Mouse (Mus musculus): ENCODE results near the gene Sgpl1. TPM values are rescaled to one million over a fixed set of nuclear protein-coding genes. Genes with fewer than 3 reads are reported as not detected.
A peak's percentile ranks its signal among the peaks of the same experiment; 100 is the strongest.

Sgpl1 gene
- total RNA-seq, 1 experiment: 103 TPM

DNA sequence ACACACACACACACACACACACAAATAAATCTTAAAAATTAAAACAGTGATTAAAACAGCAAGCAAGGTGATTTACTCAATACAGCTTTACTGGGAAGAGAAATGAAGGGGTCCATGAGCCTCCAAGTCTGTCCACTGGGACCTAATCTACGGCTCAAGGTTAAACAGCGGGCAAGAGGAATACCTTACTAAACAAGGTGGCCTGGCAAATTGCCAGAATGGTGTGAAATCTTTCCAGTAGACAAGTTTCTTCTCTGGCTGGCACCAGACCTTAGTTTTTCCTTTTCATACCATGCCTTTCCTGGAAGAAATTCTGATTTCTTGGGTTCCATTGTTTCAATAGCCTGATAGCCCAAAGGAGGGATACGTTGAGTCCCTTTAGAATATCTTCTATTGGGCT is 59.0 kb downstream of the Sgpl1 start:
- Histone ChIP-seq H3K36me3 (ENCODE audit: control insufficient read depth, insufficient read depth, low read length, poor library complexity, severe bottlenecking) (no peaks in the 10 kb centered on the region), H3K9ac (ENCODE audit: insufficient read depth, low read depth, low read length, poor library complexity, severe bottlenecking) (no peak overlapping the region), H3K9me3 (ENCODE audit: control insufficient read depth, insufficient read depth, low read depth, low read length) (no peaks in the 10 kb centered on the region), H3K4me1 (ENCODE audit: control insufficient read depth in 2 of 2, insufficient read depth in 2 of 2, low read length in 2 of 2, poor library complexity in 1 of 2) (peaks cover 0 to 8% of the 10 kb centered on the region in 2 experiments; a peak in 1 of 4 replicates), H3K27ac (ENCODE audit: insufficient read depth, low read depth, low read length, poor library complexity, severe bottlenecking) (no peak overlapping the region), H3K4me3 (ENCODE audit: insufficient read depth in 1 of 2, low read depth in 1 of 2, low read length in 2 of 2, poor library complexity in 1 of 2, severe bottlenecking in 1 of 2) (no peak overlapping the region)
- TF ChIP-seq ZNF384 (IDR thresholded peaks at IDR 0.05; ENCODE audit: low read depth, low read length): no peak
- TF ChIP-seq ZC3H11A (IDR thresholded peaks at IDR 0.05; ENCODE audit: borderline replicate concordance, low read depth, low read length): no peak
- no peak for TF ChIP-seq MAFK (IDR thresholded peaks at IDR 0.05; ENCODE audit: insufficient read depth, low read depth, low read length)
- no peak for TF ChIP-seq CHD2 (IDR thresholded peaks at IDR 0.05; ENCODE audit: low read depth, low read length)
- TF ChIP-seq HCFC1 (IDR thresholded peaks at IDR 0.05; ENCODE audit: borderline replicate concordance, insufficient read depth, low read length): no peak
- DNase-seq (ENCODE audit: low read depth, low spot score): no peak
- in situ Hi-C loops (cut with MboI; ENCODE audit: low sequenced_read_pairs in 2 of 2, unreplicated experiment in 2 of 2): no loop called here

- no peak overlapping the region for H3K9ac ChIP-seq (ENCODE audit: insufficient read depth, low read depth, low read length, poor library complexity, severe bottlenecking)
- no peaks in the 10 kb centered on the region for H3K36me3 ChIP-seq (ENCODE audit: control insufficient read depth, insufficient read depth, low read length, poor library complexity, severe bottlenecking)
- TF ChIP-seq ZNF384 (IDR thresholded peaks at IDR 0.05; ENCODE audit: low read depth, low read length) (no peak), HCFC1 (IDR thresholded peaks at IDR 0.05; ENCODE audit: borderline replicate concordance, insufficient read depth, low read length) (no peak), ZC3H11A (IDR thresholded peaks at IDR 0.05; ENCODE audit: borderline replicate concordance, low read depth, low read length) (no peak), CHD2 (IDR thresholded peaks at IDR 0.05; ENCODE audit: low read depth, low read length) (no peak), MAFK (IDR thresholded peaks at IDR 0.05; ENCODE audit: insufficient read depth, low read depth, low read length) (no peak)
- peaks cover 0 to 8% of the 10 kb centered on the region in 2 experiments; a peak in 2 of 4 replicates for H3K4me1 ChIP-seq (ENCODE audit: control insufficient read depth in 2 of 2, insufficient read depth in 2 of 2, low read length in 2 of 2, poor library complexity in 1 of 2)
- no peak overlapping the region for H3K4me3 ChIP-seq (ENCODE audit: insufficient read depth in 1 of 2, low read depth in 1 of 2, low read length in 2 of 2, poor library complexity in 1 of 2, severe bottlenecking in 1 of 2)
- no peak overlapping the region for H3K27ac ChIP-seq (ENCODE audit: insufficient read depth, low read depth, low read length, poor library complexity, severe bottlenecking)
- no peaks in the 10 kb centered on the region for H3K9me3 ChIP-seq (ENCODE audit: control insufficient read depth, insufficient read depth, low read depth, low read length)
- in situ Hi-C loops (cut with MboI; ENCODE audit: low sequenced_read_pairs in 2 of 2, unreplicated experiment in 2 of 2): no loop called here
- DNase-seq (ENCODE audit: low read depth, low spot score): no peak
Observed at GRCm38 (mm10) chr10:61086502-61086901, 61.0 kb downstream of the Sgpl1 start.

DNA sequence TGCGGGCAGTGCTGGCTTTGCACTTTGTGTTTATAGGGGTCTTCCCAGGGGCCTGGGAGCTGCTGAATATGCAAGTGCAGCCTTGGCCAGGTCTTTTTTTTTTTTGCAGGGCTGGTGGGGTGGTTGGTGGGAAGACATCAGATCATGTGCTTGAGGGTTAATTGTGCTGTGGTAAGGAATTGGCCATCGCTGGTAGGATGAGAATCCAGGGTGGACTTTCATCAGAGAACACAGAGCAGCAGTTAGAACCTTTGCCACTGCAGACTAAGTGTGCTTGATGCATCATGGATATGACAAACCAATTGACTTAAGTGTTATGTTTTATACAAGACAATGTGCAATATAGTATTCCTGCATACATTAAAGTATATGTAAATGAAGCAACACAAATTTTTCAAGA is 62.1 kb downstream of the Sgpl1 start:
- in situ Hi-C loops (cut with MboI; ENCODE audit: low sequenced_read_pairs in 2 of 2, unreplicated experiment in 2 of 2): no loop called here
- Histone ChIP-seq H3K4me3 (ENCODE audit: insufficient read depth in 1 of 2, low read depth in 1 of 2, low read length in 2 of 2, poor library complexity in 1 of 2, severe bottlenecking in 1 of 2) (no peak overlapping the region), H3K36me3 (ENCODE audit: control insufficient read depth, insufficient read depth, low read length, poor library complexity, severe bottlenecking) (no peaks in the 10 kb centered on the region), H3K27ac (ENCODE audit: insufficient read depth, low read depth, low read length, poor library complexity, severe bottlenecking) (no peak overlapping the region), H3K9ac (ENCODE audit: insufficient read depth, low read depth, low read length, poor library complexity, severe bottlenecking) (no peak overlapping the region), H3K9me3 (ENCODE audit: control insufficient read depth, insufficient read depth, low read depth, low read length) (no peaks in the 10 kb centered on the region), H3K4me1 (ENCODE audit: control insufficient read depth in 2 of 2, insufficient read depth in 2 of 2, low read length in 2 of 2, poor library complexity in 1 of 2) (peaks cover 0 to 14% of the 10 kb centered on the region in 2 experiments; a peak in 2 of 4 replicates)
- no peak for TF ChIP-seq CHD2 (IDR thresholded peaks at IDR 0.05; ENCODE audit: low read depth, low read length)
- no peak for TF ChIP-seq MAFK (IDR thresholded peaks at IDR 0.05; ENCODE audit: insufficient read depth, low read depth, low read length)
- no peak for TF ChIP-seq ZNF384 (IDR thresholded peaks at IDR 0.05; ENCODE audit: low read depth, low read length)
- no peak for TF ChIP-seq ZC3H11A (IDR thresholded peaks at IDR 0.05; ENCODE audit: borderline replicate concordance, low read depth, low read length)
- TF ChIP-seq HCFC1 (IDR thresholded peaks at IDR 0.05; ENCODE audit: borderline replicate concordance, insufficient read depth, low read length): no peak
- DNase-seq (ENCODE audit: low read depth, low spot score): no peak

DNA sequence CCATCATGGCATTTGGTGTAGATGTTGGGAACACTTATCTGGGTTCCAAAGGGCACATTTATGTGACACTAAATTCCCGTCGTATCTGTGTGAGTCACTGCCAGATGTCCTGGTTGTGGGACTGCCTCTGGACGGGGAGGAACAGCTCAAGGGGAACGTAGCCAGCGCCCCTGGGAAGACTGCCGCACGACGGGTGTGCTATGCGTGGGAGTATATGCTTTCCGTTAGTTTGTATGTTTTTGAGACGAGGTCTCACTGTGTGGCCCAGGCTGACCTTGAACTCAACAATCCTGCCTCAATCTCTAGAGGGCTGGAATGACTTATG is 66.6 kb downstream of the Sgpl1 start:
- Histone ChIP-seq H3K4me3 (ENCODE audit: insufficient read depth in 1 of 2, low read depth in 1 of 2, low read length in 2 of 2, poor library complexity in 1 of 2, severe bottlenecking in 1 of 2) (peak overlapping the region; percentile 12 to 34; a peak in 3 of 4 replicates), H3K4me1 (ENCODE audit: control insufficient read depth in 2 of 2, insufficient read depth in 2 of 2, low read length in 2 of 2, poor library complexity in 1 of 2) (peaks cover 0 to 14% of the 10 kb centered on the region in 2 experiments; a peak in 2 of 4 replicates), H3K36me3 (ENCODE audit: control insufficient read depth, insufficient read depth, low read length, poor library complexity, severe bottlenecking) (no peaks in the 10 kb centered on the region), H3K9me3 (ENCODE audit: control insufficient read depth, insufficient read depth, low read depth, low read length) (no peaks in the 10 kb centered on the region), H3K27ac (ENCODE audit: insufficient read depth, low read depth, low read length, poor library complexity, severe bottlenecking) (0 out of 2 replicates have a peak overlapping the region, but pooled peaks have one; percentile 17), H3K9ac (ENCODE audit: insufficient read depth, low read depth, low read length, poor library complexity, severe bottlenecking) (peak overlapping the region; percentile 21; the same call in 1 of the 2 replicates)
- in situ Hi-C loops (cut with MboI; ENCODE audit: low sequenced_read_pairs in 2 of 2, unreplicated experiment in 2 of 2): no loop called here
- no peak for DNase-seq (ENCODE audit: low read depth, low spot score)
- TF ChIP-seq HCFC1 (IDR thresholded peaks at IDR 0.05; ENCODE audit: borderline replicate concordance, insufficient read depth, low read length): no peak
- no peak for TF ChIP-seq CHD2 (IDR thresholded peaks at IDR 0.05; ENCODE audit: low read depth, low read length)
- no peak for TF ChIP-seq ZC3H11A (IDR thresholded peaks at IDR 0.05; ENCODE audit: borderline replicate concordance, low read depth, low read length)
- TF ChIP-seq ZNF384 (IDR thresholded peaks at IDR 0.05; ENCODE audit: low read depth, low read length): no peak
- TF ChIP-seq MAFK (IDR thresholded peaks at IDR 0.05; ENCODE audit: insufficient read depth, low read depth, low read length): no peak

Data from ES-E14 (cell line).